Mouse (Mus musculus) urinary bladder, adult 2 months (tissue): ENCODE data around the gene Gfra1. TPM values are rescaled to one million over a fixed set of nuclear protein-coding genes. Genes with fewer than 3 reads are reported as not detected.

ENCODE experiments used
- DNase-seq: peaks from one replicate; pipeline ENCODE4 v3.0.0; 2022; ENCODE audit warnings: low spot score
- polyA plus RNA-seq: library from polyadenylated mRNA; depleted of rRNA; stranded (reverse); fragments of >200 nt; gene quantifications from 2 replicates; pipeline ENCODE4 v1.2.3, GENCODE M21; 2012

The Gfra1 gene
- polyA plus RNA-seq, 1 experiment = 4.7 TPM

GRCm38 (mm10) chr19:58316474-58316873, 139.2 kb downstream of the Gfra1 start:
- DNase-seq = no peak

GRCm38 (mm10) chr19:58315681-58316080, 140.0 kb downstream of the Gfra1 start:
- DNase-seq = no peak

- DNase-seq = no peak
Observed at GRCm38 (mm10) chr19:58314631-58315030, 141.1 kb downstream of the Gfra1 start.

GRCm38 (mm10) chr19:58313785-58314184, 141.9 kb downstream of the Gfra1 start:
- DNase-seq = no peak

GRCm38 (mm10) chr19:58312492-58312891, 143.2 kb downstream of the Gfra1 start:
- no peak for DNase-seq

- no peak for DNase-seq
Observed at GRCm38 (mm10) chr19:58310334-58311315, 145.1 kb downstream of the Gfra1 start.

GRCm38 (mm10) chr19:58309620-58310275, 146.0 kb downstream of the Gfra1 start:
- no peak for DNase-seq

GRCm38 (mm10) chr19:58301105-58301504, 154.6 kb downstream of the Gfra1 start:
- no peak for DNase-seq

- no peak for DNase-seq
Observed at GRCm38 (mm10) chr19:58297926-58298325, 157.8 kb downstream of the Gfra1 start.

- no peak for DNase-seq
Observed at GRCm38 (mm10) chr19:58296842-58297190, 158.9 kb downstream of the Gfra1 start.

GRCm38 (mm10) chr19:58295986-58296841, 159.5 kb downstream of the Gfra1 start:
- no peak for DNase-seq

- no peak for DNase-seq
Observed at GRCm38 (mm10) chr19:58288145-58288544, 167.6 kb downstream of the Gfra1 start.

GRCm38 (mm10) chr19:58275281-58275680, 180.4 kb downstream of the Gfra1 start:
- DNase-seq = no peak

GRCm38 (mm10) chr19:58271815-58272214, 183.9 kb downstream of the Gfra1 start:
- no peak for DNase-seq

- DNase-seq = no peak
Observed at GRCm38 (mm10) chr19:58270778-58271177, 184.9 kb downstream of the Gfra1 start.

- DNase-seq = no peak
Observed at GRCm38 (mm10) chr19:58268476-58268875, 187.2 kb downstream of the Gfra1 start.

- no peak for DNase-seq
Observed at GRCm38 (mm10) chr19:58266600-58266999, 189.1 kb downstream of the Gfra1 start.

GRCm38 (mm10) chr19:58260934-58261333, 194.8 kb downstream of the Gfra1 start:
- DNase-seq = no peak

GRCm38 (mm10) chr19:58259250-58259649, 196.5 kb downstream of the Gfra1 start:
- no peak for DNase-seq

GRCm38 (mm10) chr19:58256485-58256884, 199.2 kb downstream of the Gfra1 start:
- no peak for DNase-seq

- DNase-seq = no peak
Observed at GRCm38 (mm10) chr19:58255394-58255793, 200.3 kb downstream of the Gfra1 start.

GRCm38 (mm10) chr19:58254172-58254571, 201.5 kb downstream of the Gfra1 start:
- no peak for DNase-seq
